Mouse (Mus musculus) layer of hippocampus, postnatal 10 days (tissue): Measurements from ENCODE around the gene Frmd5. TPM values are rescaled to one million over a fixed set of nuclear protein-coding genes. Genes with fewer than 3 reads are reported as not detected.
"Not testable (repeated sequence)": the region's sequence is repeated elsewhere in the genome, so short reads cannot be mapped to it uniquely, and the experiment has no call there.

Experiments
- DNase-seq, 2 experiments: peaks; one replicate each; pipeline ENCODE4 v3.0.0; 2021; ENCODE audit warnings: low spot score in 2 of 2
- total RNA-seq, 2 experiments: library from RNA; stranded (reverse); gene quantifications; 2 replicates each; pipeline ENCODE4 v1.2.3; 2021

The Frmd5 gene
- total RNA-seq, 2 experiments from 2014 or later: 36.9 to 38.8 TPM

DNA sequence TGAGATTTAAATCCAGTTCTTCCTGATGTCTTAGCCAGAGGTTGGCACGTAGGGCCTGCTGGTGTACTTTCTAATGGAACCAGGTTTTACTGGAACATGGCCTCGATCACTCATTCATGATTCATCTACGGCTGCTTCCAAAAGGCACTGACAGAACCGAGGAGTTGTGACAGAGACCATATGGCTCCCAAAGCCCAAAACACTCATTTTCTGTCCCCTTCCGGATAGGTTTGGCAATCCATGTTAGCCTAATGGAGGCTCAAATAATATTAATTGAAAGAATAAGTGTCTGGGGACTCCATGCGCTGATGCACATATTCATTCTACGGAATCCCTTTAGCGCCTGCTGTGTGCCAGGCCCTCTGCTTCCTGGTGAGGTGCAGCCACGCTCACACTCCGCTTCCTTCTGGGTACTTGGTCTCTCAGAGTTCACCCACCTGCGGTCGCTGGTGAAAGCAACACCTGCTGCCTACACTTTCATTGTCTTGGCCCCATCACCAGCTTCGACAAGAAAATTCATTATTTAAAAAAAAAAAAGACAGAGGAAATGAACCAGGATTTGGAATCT lies 224.0 kb downstream of the Frmd5 start:
- DNase-seq: no peak

DNA sequence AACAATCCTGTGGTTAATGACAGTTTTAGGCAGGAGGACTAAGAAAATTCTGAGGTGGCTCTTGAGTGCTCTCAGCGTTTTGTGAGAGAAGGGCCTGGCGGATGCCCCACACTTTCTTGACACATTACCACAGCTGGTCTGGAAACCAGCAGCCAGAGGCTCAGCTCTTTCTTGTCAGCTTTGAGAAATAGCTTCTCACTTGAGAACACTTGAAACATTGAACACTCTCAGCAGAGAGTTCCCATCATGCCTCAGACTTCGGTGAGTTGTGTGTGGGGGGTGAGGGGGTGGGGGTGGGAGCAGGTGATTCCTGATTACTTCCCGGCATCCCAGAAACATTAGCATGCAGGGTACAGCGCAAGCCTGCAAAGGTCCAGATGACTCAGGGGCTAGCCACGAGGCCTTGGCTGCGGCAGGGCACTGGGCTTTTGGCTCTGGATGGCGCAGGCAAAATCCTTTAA lies 231.1 kb downstream of the Frmd5 start:
- no peak for DNase-seq

DNA sequence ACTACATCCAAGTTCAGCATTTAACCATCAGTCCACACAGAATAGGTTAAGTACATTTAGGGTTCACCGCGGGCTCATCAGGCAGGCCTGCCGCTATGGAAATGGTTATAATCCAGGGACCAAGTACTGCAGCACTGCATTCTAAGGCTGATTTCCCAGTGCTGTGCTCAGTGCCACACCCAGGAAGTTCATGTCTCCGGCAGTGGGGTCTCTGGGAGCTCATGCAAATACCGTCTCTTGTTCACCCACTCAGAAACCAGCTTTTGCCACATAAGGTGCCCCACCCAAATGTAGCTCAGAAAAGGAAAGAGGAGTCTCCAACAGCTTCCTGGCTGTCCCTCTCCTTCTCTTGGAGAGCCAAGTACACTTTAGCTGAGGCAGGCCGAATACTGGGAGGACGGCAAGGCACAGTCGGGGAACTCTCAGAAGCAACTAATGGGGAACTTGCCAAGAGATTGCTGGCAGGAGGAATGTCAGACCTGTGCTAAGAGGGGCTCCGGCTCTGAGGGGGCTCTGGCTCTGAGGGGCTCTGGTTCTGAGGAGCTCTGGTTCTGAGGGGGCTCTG lies 232.7 kb downstream of the Frmd5 start:
- no peak for DNase-seq

DNA sequence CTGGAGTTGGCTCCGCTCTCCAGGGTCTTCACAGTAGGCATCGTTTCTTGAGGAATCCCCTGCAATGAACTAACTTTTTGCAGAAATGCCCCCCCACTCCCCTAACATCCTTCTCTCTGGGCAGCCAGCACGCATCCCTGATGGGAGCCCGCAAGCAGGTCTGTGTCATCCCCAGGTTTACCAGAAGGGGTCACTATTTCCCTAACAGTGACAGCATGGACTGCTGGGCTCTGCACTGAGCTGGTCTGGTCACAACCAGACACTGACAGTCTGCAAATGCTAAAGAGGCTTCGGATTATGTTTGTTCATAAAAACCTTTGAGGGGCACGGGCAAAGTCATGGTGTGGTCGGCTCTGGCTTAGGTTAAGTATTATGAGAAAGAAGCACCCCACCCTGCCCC lies 235.1 kb downstream of the Frmd5 start:
- peak; percentile 90 to 93 for DNase-seq

DNA sequence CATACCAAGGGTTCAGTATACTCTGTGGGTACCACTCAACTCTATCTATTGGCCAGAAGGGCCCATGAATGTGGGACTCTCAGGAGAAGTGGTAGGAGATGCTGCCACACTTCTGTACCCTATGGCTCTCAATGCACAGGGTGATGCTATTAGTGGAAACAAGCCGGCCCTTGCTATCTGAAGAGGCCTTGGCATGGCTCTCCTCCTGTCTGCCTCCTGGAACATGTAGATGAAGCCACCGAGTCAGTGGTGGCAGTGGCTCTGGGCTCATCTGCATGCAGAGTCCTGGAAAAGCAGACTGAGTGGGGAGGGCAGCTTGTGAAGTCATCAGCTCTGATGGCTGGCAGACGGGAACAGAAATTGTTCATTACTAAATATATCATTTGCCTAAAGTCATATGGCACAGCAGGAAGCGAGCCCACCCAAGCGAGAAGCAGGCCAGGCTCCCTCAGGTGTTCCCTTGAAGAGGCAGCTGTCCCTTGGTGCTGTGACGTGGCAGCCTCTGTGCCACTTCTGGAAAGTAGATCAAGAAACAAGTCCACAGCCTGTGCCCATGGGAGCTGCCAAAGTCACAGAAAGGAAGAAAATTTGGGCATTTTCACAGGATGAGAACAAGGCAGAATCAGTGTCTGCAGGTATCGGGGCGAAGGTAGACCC lies 235.8 kb downstream of the Frmd5 start:
- DNase-seq: peak in 1 of 2 experiments; percentile 25

DNA sequence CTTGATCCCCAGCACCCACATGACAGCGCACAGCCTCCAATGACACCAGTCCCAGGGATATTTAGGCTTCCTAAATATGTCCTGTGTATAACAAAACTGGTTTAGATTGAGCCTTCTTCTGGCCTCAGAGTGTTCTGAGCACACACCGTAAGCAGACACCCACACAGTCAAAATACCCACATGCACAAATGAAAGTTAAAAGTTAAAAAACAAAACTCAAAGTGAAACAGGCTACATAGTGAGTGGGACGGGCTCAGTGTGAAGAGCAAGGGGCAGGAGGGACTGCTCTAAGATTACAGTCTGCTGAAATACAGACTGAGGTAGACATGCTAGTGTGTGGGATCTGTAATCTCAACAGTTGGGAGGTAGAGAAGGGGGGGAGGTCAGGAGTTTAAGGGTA lies 236.8 kb downstream of the Frmd5 start:
- DNase-seq: no peak

DNA sequence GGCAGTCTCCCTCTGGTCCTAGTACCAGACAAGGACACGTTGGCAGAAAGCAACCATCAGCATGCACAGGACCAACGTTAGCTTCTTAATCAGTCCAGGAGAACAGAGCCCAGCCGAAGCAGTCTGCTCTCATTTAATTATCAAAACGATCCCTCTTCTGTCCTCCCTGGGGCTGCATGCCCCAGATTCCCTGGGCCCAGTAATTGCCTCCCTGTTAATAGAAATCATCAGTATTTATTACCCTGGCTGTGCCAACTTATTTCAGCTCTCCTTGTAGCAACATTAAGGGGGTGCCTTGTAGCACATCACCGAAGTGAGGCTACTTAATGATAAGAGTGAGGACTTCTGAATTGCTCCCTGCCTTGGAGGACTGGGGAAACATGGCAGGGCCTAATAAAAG lies 241.0 kb downstream of the Frmd5 start:
- DNase-seq: no peak

DNA sequence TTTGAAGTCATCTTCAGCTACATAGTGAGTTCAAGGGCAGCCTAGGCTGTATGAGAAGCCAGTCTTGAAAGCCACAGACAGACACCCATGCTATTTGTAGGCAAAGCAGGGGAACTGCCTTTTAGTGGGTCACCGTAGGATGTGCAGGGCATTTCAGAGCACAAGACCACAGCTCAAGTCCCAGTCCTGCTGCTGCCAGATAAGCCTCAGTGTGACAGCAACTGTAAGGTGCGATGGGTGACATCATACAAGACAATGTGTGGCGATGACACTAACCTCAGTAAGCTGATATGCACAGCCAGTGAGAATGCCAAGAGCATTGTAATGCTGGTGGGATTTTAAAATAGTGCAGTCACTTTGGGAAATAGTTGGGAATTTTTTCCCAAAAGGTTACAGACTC lies 243.8 kb downstream of the Frmd5 start:
- no peak for DNase-seq

DNA sequence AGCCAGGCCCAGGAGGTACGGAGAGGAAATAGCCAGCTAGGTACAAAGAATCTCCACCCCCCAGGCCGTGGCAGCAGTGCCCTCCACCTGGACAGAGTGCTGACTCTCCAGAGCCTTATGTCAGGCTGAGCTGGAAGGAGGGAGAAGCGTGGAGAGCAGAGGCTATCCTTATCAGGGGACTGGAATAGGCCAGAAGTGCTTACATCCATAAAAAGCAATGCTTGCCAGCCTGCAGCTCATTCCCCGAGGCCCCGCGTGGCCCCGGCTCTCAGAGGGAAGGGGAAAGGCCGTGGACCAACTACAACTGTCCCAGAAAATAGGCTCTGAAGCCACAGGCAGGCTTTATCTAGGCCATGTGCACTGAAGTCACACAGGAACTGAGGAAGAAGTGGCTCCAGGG lies 255.6 kb downstream of the Frmd5 start:
- DNase-seq: no peak

DNA sequence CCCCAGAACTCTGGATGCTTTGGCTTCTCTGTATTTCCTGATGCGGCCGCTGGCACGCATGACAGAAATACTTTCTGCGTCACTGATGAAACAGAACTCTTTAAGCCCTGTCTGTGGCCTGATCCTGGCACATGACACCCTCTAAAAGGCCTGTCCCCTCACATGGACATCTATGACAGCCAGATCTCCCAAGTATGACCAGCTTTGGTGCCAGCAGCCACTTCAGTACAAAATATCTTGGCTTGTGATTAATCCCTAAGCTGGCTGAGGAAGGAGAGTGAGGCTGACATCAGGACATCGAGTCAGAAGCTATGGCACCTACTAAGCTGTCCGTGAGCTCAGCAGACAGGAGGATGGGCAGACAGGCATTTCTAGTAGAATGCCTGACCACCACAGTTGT lies 257.3 kb downstream of the Frmd5 start:
- DNase-seq: no peak

DNA sequence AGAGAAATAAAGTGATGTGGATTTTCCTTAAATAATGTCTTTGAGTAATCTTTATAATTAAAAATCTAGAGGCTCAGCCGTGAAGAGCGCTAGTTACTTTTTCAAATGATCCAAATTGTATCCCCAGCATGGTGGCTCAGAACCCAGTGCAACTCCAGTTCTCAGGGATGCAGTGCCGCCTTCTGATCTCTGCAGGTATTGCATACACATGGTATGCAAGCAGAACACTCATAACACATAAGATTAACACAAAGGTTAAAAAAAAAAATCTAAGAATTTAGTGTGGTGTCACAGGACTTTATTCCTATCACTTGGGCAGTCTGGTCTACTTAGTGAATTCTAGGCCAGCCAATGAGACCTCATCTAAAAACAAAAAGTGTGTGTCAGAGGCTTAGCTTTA lies 262.1 kb downstream of the Frmd5 start:
- no peak for DNase-seq

DNA sequence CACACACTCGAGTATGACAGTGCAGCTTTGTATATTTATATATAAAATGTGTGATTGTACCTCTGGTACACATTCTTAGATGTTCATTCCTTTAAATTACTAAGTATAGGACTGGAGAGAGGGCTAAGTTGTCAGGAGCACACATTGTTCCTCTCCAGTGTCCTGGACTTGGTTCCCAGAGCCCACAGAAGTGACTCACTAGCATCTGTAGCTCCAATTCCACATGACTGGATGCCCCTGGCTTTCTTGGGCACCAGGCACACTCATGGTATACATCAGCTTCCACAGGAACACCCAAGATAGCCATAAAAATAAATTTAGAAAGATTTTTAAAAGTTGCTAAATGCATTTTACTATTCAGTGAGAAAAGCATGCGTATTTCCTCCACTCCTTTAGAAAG lies 281.8 kb downstream of the Frmd5 start:
- DNase-seq: no peak

DNA sequence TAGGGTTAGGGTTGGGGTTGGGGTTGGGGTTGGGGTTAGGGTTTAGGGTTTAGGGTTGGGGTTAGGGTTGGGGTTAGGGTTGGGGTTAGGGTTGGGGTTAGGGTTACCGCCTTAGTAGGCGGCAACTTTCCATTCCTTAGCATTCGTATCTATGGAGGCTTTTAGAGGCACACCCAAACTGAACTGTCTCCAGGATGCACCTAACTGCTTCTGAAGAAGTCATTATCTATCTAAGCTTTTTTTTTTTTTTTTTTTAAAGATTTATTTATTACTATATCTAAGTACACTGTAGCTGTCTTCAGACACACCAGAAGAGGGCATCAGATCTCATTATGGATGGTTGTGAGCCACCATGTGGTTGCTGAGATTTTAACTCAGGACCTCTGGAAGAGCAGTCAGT lies 284.1 kb downstream of the Frmd5 start:
- not testable (repeated sequence) for DNase-seq

DNA sequence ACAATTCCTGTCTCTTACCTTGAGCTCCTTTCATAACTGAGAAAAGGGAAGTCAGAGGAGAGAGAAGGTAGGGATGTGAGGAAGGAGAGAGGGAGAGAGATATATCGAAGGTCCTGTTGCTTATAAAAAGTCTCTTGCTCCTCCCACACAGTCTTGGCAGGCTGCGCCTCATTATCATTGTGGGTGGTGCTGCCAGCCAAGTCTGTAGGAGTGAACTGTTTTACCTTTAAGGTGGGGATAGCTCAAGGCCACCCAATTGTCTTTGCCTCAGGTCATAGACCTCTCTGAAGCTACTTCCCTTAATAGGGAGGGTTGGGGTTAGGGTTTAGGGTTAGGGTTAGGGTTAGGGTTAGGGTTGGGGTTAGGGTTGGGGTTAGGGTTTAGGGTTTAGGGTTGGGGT lies 284.9 kb downstream of the Frmd5 start:
- no peak for DNase-seq

DNA sequence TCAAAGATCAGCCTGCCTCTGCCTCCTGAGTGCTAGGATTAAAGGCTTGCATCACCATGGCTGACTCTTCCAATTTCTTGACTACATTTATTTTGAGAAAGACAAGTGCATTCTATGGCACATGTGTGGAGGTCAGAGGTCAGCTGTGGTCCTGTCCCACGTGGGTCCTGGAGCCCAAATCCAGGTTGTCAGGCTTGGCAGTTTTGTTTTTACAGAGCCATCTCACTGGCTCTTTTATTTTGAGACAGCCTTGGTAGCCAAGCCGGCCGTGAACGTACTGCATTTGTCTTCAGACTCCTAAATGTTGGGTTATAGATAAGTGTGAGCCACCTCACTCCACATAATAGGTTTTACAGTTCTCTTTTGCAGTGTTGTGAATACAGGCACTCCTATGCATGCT lies 288.2 kb downstream of the Frmd5 start:
- not testable (repeated sequence) for DNase-seq

DNA sequence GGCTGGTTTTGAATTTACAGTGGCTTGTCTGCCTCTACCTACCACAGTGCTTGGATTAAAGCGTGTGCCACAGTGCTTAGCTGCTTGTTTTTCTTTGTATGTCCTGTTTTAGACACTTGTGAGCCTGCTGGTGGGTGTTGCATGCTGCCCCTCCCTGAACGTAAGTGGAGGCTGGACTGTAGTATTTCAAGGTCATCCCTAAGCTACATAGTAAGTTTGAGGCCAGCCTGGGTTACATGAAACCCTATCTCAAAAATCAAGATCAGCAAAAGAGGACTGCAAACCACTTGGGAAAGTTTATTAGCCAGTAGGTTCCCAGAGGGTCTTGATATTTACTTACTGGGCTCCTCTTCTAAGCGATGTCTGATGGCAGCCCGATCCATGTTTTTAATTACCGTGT lies 288.8 kb downstream of the Frmd5 start:
- no peak for DNase-seq

DNA sequence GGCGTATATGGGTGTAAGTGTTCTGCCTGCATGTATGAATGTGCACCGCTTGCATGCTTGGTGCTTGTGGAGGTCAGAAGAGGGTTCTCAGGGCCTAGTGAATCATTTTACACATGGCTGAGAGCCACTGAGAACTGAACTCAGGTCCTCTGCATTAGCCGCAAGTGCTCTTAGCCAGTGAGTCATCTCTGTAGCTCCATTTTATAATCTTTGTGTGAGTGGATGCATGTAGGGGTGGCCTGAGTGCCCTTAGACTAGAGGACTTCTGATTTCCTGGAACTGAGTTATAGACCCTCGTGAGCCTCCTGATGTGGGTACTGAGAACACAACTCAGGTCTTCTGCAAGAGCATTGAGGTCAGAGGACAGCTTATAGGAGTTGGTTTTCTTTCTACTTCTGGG lies 292.7 kb downstream of the Frmd5 start:
- DNase-seq: no peak

DNA sequence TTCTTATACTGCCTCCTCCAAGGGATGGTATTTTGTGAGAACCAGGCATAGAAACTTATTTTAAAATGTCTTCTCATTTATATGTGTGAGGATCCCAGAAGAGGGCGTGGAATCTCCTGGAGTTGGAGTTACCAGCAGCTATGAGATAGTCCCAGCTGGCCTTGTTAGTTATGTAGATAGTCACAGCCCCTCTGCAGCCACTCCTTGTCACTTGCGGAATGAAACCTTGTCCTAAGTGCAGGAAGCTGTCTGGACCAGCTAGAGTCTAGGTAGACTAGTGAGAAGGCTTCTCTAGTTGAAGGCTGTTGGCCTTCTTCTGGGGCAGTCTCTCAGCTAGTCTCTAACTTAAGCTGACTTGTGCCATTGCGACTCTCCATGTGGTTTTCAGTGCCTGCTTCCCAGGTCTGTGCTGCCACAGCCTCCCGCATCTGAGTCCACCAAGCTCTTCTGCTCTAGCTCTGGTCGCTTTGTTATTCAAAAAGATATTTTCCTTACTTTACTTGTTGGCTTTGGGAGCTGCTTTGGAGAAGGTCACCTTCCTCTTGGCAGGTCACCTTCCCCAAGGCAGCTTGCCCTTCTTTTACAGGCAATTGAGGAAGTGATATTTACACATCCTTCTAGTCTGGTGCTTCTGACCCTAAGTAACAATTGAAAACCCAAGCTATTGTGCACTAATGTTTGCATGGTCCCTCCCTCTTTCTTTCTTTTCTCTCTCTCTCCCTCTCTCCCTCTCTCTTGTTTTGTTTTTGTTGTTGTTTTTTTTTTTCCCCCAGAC lies 293.7 kb downstream of the Frmd5 start:
- not testable (repeated sequence) for DNase-seq

DNA sequence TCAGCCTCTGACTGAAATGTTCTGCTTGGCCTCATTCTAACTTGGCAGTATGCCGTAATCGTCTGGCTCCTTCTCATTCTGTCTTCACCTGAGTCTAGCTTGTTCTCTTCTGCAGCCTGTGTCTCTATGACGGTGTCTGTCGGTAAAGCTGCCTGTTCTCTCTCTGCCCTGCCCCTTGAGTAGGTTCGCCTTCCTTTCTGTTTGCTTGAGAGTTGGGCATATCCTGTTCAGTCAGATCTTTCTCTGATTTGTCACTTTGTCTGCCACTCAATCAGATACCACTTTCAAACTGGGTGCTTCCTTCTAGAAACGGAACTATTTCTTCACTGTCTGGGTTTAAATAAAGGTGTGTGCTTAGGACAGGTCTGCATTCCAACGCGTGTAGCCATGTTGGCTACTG lies 295.5 kb downstream of the Frmd5 start:
- DNase-seq: no peak

DNA sequence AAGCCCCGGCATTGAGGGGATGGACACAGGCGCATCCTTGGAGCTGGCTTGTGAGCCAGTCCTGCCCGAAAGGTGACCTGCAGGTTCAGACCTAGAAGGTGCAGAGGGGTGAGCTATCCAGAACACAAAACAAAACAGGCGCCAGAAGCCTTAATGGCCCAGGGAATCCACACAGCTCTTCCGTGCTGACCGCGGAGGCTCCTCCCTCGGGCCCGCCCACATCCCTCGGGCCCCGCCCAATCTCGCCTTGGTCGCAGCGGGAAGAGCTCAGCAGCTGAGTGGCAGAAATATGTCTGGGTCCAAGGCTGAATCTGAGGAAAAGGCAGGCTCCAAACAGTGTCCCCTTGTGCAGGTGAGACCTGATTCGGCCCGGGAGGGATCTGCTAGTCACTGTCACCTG lies 297.3 kb downstream of the Frmd5 start:
- DNase-seq: peak; percentile 34 to 65

DNA sequence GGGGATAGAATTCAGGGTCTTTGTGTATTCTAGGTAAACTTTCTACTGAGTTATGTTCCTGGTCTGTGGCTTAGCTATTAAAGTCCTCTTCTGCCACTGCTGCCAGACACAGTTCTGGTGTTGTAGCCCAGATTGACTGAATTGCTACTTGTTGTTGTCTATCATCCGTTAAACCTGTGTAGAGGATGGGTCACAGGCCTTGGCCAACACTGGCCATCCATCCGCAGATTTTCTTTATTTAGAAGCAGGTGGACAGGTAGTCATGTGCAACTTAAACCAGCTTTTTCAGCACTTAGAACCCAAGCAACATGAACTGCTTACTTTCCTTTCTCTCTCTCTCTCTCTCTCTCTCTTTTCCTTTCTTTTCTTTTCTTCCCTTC lies 298.9 kb downstream of the Frmd5 start:
- DNase-seq: no peak
